Mouse (Mus musculus): ENCODE data around the gene Klrb1c. TPM values are rescaled to one million over a fixed set of nuclear protein-coding genes. Genes with fewer than 3 reads are reported as not detected.

Klrb1c gene
- polyA plus RNA-seq, 1 experiment from 2014 or later = not detected

Other genes starting within 250 kb of the Klrb1c start
- not detected in 2 replicates for gene A2ml1, start 207.6 kb downstream of the Klrb1c start, polyA plus RNA-seq (2014; fragmentation: Nextera tagmentation; extraction: Ambion mirVana)
- gene Klrb1a, start 165.7 kb downstream of the Klrb1c start, polyA plus RNA-seq (2014; fragmentation: Nextera tagmentation; extraction: Ambion mirVana) = not detected in 2 replicates
- gene Clec2h, start 126.8 kb downstream of the Klrb1c start, polyA plus RNA-seq (2014; fragmentation: Nextera tagmentation; extraction: Ambion mirVana) = not detected in 2 replicates
- gene Klrb1, start 66.2 kb downstream of the Klrb1c start, polyA plus RNA-seq (2014; fragmentation: Nextera tagmentation; extraction: Ambion mirVana) = not detected in 2 replicates
- not detected in 2 replicates for gene Gm44511, start 37.1 kb upstream of the Klrb1c start, polyA plus RNA-seq (2014; fragmentation: Nextera tagmentation; extraction: Ambion mirVana)
- 0.16 TPM in 1 of 2 replicates, not detected in the other for gene Klrb1b, start 37.1 kb upstream of the Klrb1c start, polyA plus RNA-seq (2014; fragmentation: Nextera tagmentation; extraction: Ambion mirVana)
- gene Clec2i, start 98.4 kb upstream of the Klrb1c start, polyA plus RNA-seq (2014; fragmentation: Nextera tagmentation; extraction: Ambion mirVana) = not detected in 2 replicates
- 0.58 and 1.3 TPM in 2 replicates for gene BC035044, start 101.9 kb upstream of the Klrb1c start, polyA plus RNA-seq (2014; fragmentation: Nextera tagmentation; extraction: Ambion mirVana)
- not detected in 2 replicates for gene Clec2g, start 145.2 kb upstream of the Klrb1c start, polyA plus RNA-seq (2014; fragmentation: Nextera tagmentation; extraction: Ambion mirVana)